Mouse (Mus musculus) brain, embryonic 14.5 days (tissue): ENCODE results near the gene Palld. TPM values are rescaled to one million over a fixed set of nuclear protein-coding genes. Genes with fewer than 3 reads are reported as not detected.

Experiments
- DNase-seq: peaks from one replicate; pipeline ENCODE4 v3.0.0-alpha.2; 2011; ENCODE audit warnings: low read depth
- CTCF ChIP-seq: fragments of 200-500 bp; IDR thresholded peaks from 2 replicates; pipeline ENCODE4 v1.5.1; 2012; ENCODE audit warnings: inconsistent platforms, mild to moderate bottlenecking, moderate library complexity, borderline replicate concordance; ENCODE audit not compliant: insufficient read depth, insufficient read length; ENCODE audit errors: extremely low read depth
- POLR2A ChIP-seq: fragments of 200-500 bp; IDR thresholded peaks from 2 replicates; pipeline ENCODE4 v1.6.1; 2012; ENCODE audit warnings: mild to moderate bottlenecking, inconsistent platforms, borderline replicate concordance; ENCODE audit not compliant: poor library complexity, insufficient read depth, insufficient read length, severe bottlenecking; ENCODE audit errors: extremely low read depth
- polyA plus RNA-seq: library from polyadenylated mRNA; depleted of rRNA; stranded (reverse); fragments of >200 nt; gene quantifications from 2 replicates; pipeline ENCODE4 v1.2.3, GENCODE M21; 2012

The Palld gene
- polyA plus RNA-seq, 1 experiment, result 16.4 TPM

DNA sequence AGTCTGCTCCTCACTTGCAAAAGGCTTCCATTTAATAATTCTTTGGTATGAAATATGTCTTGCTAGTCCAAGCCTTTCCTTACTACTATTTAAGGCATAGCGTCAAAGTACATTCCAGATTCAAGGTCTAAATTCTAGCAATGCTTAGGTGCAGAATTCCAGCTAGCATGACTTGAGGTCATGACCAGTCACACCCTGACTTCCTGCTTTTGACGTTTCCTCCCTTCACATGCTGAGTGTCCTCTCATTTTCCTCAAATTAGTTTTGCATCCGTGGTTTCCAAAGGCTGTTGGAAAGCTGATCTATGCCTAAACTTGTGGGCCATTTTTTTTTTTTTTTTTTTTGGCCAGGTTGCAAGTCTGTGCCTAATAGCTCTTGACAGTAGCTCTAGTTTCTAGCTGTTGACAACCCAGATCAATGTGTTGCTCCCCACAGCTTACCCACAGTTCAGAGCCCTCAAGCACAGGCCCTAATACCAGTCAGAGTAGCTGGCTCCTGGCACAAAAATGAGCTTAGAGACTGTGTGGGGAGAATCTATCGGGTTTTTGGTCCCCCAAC is 327.3 kb downstream of the Palld start:
- no peak for DNase-seq
- TF ChIP-seq POLR2A, result no peak
- TF ChIP-seq CTCF, result no peak

- no peak for DNase-seq
- TF ChIP-seq POLR2A, result no peak
- no peak for TF ChIP-seq CTCF
Measured at GRCm38 (mm10) chr8:61574526-61574925, 328.0 kb downstream of the Palld start.

DNA sequence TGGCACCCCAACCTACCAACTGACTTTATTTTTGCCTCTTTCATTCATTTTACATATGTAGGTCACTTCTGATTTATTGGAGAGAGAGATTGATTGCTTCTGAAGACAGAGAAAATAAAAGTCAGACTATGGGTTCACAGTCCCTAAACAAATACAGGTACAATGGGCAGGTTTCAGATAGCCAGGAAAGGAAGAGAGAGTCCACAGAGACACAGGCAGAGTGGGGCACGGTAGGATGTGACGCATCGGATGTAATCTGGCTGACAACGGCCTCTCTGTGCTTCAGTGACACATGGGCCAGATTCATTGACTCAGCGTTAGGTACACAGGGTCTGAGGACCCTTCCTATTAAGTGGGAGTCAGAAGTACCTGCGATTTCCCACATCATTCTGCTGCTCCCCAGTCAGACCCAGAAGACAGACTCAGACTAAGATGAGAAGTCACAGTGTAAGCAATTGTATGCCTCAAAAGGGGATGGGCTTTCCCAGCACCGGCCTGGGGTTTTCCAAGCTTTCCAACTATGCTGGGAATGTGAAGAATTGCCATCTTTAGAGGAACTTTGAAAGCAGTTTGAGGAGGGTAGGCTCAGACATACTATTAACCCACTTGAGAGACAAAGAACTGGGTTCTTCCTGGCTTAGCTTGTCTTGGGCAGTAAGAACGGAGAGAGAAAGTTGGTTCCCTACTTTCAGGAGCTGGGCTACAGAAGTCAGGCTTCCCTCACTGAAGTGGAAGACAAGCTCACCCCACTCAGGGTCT is 329.1 kb downstream of the Palld start:
- no peak for DNase-seq
- TF ChIP-seq CTCF (no peak), POLR2A (no peak)

- DNase-seq, result no peak
- TF ChIP-seq CTCF (no peak), POLR2A (no peak)
Measured at GRCm38 (mm10) chr8:61572697-61573096, 329.8 kb downstream of the Palld start.

- DNase-seq, result no peak
- TF ChIP-seq POLR2A, result no peak
Measured at GRCm38 (mm10) chr8:61570637-61571036, 331.9 kb downstream of the Palld start.

DNA sequence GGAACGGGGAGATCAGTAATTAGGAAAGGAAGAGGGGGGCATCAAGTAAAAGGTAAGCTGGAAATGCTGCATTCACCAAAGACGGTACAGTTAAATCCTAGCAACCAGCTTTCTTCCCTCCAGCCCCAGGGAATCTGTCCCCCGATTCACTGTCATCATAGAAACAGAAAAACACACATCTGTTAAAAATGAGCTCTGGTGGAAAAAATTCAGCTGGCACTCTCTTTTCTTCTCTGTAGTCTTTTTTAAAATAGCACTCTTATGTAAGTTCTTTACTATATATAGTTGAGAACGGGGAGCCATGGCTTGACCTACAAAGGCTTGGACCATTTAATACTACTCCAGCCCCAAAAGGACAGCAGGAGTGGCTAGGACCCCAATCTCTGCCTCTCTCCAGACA is 332.8 kb downstream of the Palld start:
- TF ChIP-seq CTCF (no peak), POLR2A (no peak)
- no peak for DNase-seq

- TF ChIP-seq POLR2A (no peak), CTCF (no peak)
- DNase-seq, result no peak
Measured at GRCm38 (mm10) chr8:61569211-61569610, 333.3 kb downstream of the Palld start.

GRCm38 (mm10) chr8:61563378-61563777 is 339.1 kb downstream of the Palld start:
- no peak for TF ChIP-seq POLR2A
- TF ChIP-seq CTCF, result no peak
- no peak for DNase-seq

DNA sequence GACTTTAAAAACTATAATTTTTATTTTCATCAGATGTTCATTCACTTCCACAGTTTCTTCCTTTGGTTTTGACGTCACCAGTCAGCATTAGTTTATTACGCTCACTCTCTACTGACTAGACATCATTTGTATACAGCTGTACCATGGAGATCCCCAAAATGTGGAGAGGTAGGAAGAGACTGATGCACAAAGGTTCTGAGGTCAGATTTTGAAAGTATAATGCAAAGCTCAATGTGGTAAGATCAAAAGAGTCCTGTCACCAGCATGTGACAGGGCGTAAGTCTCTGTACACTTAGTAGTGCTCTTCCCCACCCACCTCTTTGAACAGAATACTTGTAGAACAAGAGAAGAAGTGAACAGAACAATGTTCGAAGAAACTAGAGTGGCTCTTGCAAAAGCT is 339.9 kb downstream of the Palld start:
- no peak for DNase-seq
- TF ChIP-seq CTCF, result no peak
- no peak for TF ChIP-seq POLR2A

- TF ChIP-seq POLR2A, result no peak
- no peak for TF ChIP-seq CTCF
- DNase-seq, result no peak
Measured at GRCm38 (mm10) chr8:61561220-61561619, 341.3 kb downstream of the Palld start.

GRCm38 (mm10) chr8:61559979-61560378 is 342.5 kb downstream of the Palld start:
- TF ChIP-seq CTCF (no peak), POLR2A (no peak)
- DNase-seq, result no peak

- no peak for TF ChIP-seq CTCF
- no peak for TF ChIP-seq POLR2A
- no peak for DNase-seq
Measured at GRCm38 (mm10) chr8:61559450-61559849, 343.0 kb downstream of the Palld start.
